Mouse (Mus musculus): ENCODE data around the gene Oard1.

GRCm38 (mm10) chr17:48457971-48458653 lies 48.3 kb downstream of the Oard1 start:
- TF ChIP-seq POLR2A (IDR thresholded peaks at IDR 0.05; ENCODE audit: low read depth, low read length): 0 out of 2 replicates have a peak, but pooled peaks have one; percentile 10
- TF ChIP-seq CTCF (IDR thresholded peaks at IDR 0.05; ENCODE audit: extremely low read depth, insufficient read length, insufficient replicate concordance, low read depth, low read length): no peak

All from small intestine, adult 2 months (tissue).